Mouse (Mus musculus): ENCODE results near the gene Selenoo. TPM values are rescaled to one million over a fixed set of nuclear protein-coding genes. Genes with fewer than 3 reads are reported as not detected.

Selenoo gene
- polyA plus RNA-seq, 1 experiment from 2014 or later, result 27.2 TPM

DNA sequence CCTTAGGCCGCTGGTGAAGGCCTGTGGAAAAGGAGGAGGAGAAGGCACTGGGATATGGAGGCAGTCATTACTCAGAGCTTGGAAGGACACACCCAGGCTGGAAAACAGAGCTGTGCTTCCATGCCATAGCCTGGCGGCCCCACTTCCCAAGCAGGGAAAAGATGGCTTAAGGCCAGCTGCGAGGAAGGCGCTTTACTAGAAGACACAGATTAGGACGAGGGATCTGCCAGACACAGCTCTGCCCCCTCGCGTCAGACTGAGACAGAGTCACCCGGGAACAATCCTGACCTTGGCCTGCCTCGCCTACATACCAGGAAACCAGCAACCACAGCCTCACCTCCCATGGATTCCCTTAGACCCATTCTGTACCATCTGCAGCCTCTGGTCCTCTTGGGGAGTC is 21.3 kb downstream of the Selenoo start:
- no peak for ATAC-seq (ENCODE audit: low FRiP score, low read depth)
- H3K36me3 ChIP-seq, result peaks cover 91% of the 10 kb centered on the region

DNA sequence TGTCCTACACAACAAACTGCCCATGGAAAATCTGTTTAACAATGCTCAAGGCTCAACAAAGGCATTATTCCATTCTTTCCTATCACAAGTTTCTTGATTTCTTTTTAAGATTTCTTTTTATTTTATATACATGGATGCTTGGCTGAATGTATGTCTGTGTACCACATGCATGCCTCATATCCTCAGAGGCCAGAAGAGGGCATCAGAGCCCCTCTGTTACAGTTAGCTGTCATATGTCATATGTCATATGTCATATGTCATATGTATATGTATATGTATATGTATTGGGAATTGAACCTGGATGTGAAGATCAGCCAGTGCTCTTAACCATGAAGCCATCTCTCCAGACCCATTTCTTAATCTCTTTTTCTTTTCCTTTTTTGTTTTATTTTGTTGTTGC is 29.1 kb downstream of the Selenoo start:
- Histone ChIP-seq H3K9me3 (no peaks in the 10 kb centered on the region), H3K27ac (no peak overlapping the region), H3K4me1 (peaks cover 27% of the 10 kb centered on the region), H3K36me3 (peaks cover 45% of the 10 kb centered on the region), H3K27me3 (replicated peaks) (no peaks in the 10 kb centered on the region), H3K4me3 (no peak overlapping the region), H3K4me2 (replicated peaks) (no peak overlapping the region), H3K9ac (no peak overlapping the region)
- no peak for ATAC-seq (ENCODE audit: low FRiP score, low read depth)

More for the DNA sequence above, 21.3 kb downstream of the Selenoo start:
- WGBS, result 87% methylated on average over 9 of the region's 9 CpGs
- H3K27ac ChIP-seq, result no peak overlapping the region
- H3K9ac ChIP-seq, result no peak overlapping the region
- no peak overlapping the region for H3K4me2 ChIP-seq (replicated peaks)
- H3K4me1 ChIP-seq, result no peaks in the 10 kb centered on the region
- no peaks in the 10 kb centered on the region for H3K27me3 ChIP-seq (replicated peaks)
- no peaks in the 10 kb centered on the region for H3K9me3 ChIP-seq
- H3K4me3 ChIP-seq, result no peak overlapping the region

DNA sequence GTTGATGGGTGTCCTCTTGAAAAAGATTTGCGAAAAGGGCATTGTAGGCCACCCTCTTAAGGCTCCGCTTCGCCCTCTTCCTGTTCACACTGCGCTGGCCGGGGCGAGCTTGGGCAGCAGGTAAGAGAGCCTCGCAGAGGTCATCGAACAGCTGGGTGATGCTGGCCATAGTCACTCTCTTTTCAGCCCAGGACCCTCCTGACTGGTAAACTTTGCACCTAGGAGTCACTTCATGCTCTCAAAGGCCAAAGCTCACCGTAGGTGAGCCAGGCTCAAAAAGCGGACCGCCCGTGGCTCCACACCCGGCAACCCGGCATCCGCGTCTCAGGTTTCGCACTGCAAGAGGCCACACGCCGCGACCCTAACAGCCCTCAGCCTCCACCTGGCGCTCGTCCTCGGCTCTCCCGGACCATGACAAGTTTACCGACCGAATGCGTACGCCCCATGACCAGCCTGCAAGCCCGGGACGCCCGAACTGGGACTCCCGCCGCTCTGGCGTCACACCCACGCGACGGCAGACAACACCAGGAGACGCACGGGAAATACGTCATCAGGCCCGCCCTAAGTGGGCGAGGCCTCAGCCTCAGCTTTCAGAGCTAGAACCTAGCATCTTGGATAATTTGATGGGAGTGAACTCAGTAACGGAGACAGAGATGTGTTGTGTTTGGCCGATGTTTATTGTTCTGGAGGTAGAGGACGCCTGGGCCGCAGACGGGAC is 33.9 kb downstream of the Selenoo start, which contains the start of gene Tubgcp6:
TSS of gene Tubgcp6 (minus strand) at position 464 of the 718 bp plus-strand sequence.
- no peaks in the 10 kb centered on the region for H3K27me3 ChIP-seq (replicated peaks)
- peaks cover 6% of the 10 kb centered on the region; the same call in 1 of the 2 replicates for H3K36me3 ChIP-seq
- WGBS, result under 1% methylated on average over 47 of the region's 47 CpGs
- peak within 1 kb of the TSS; percentile 74 for H3K4me3 ChIP-seq
- ATAC-seq (ENCODE audit: low FRiP score, low read depth), result peak; percentile 78
- peak within 1 kb of the TSS; percentile 95 for H3K4me2 ChIP-seq (replicated peaks)
- peak within 1 kb of the TSS; percentile 51; the same call in 1 of the 2 replicates for H3K27ac ChIP-seq
- H3K9ac ChIP-seq, result peak within 1 kb of the TSS; percentile 76
- H3K4me1 ChIP-seq, result peaks cover 42% of the 10 kb centered on the region
- H3K9me3 ChIP-seq, result no peaks in the 10 kb centered on the region

DNA sequence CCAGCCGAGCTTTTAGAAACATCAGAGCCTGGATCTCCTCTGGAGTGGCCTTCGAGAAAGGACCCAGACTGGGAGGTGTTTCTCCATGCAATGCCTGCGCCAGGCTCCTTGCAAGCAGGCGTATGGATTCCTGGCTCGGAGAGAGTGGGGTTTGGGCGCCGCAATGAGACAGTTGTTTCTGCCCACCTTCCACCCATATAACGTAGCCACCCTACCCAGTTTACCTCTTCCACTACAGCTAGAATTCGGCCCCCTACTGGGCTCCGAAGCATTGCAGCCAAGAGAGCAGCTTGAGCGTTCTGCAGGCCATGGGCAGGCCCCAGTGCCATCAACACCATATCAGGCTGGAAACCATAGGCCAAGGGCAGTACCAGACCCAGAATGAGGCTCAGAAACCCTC is 34.7 kb downstream of the Selenoo start:
- no peaks in the 10 kb centered on the region for H3K9me3 ChIP-seq
- WGBS, result 31% methylated on average over 11 of the region's 11 CpGs
- peak overlapping the region; percentile 76 for H3K9ac ChIP-seq
- H3K4me3 ChIP-seq, result peak overlapping the region; percentile 74
- H3K36me3 ChIP-seq, result peaks cover 3% of the 10 kb centered on the region; the same call in 1 of the 2 replicates
- peak overlapping the region; percentile 95 for H3K4me2 ChIP-seq (replicated peaks)
- H3K27ac ChIP-seq, result peak overlapping the region; percentile 51; the same call in 1 of the 2 replicates
- 0 out of 2 replicates have a peak, but pooled peaks have one; percentile 5 for ATAC-seq (ENCODE audit: low FRiP score, low read depth)
- H3K27me3 ChIP-seq (replicated peaks), result no peaks in the 10 kb centered on the region
- H3K4me1 ChIP-seq, result peaks cover 46% of the 10 kb centered on the region

DNA sequence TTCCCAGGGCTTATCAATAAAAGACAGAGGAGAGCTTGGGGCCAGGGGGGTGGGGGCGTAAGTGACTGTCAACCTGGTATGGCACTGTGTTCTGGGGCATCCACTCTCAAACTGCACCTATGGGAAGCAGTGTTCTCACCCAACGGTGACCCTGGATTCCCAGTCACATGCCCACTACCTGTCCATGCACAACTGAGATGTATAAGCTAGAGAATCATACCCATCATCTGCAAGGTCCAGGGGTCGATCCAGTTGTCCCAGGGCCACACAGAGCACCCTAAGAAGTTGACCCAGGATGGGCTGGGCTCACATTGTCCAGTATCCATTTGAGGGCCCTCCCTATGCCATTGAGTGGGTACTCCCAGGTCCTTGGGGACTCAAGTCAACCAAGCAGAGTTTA is 35.4 kb downstream of the Selenoo start:
- no peaks in the 10 kb centered on the region; the same call in 1 of the 2 replicates for H3K36me3 ChIP-seq
- H3K4me3 ChIP-seq, result no peak overlapping the region
- no peaks in the 10 kb centered on the region for H3K27me3 ChIP-seq (replicated peaks)
- peaks cover 50% of the 10 kb centered on the region for H3K4me1 ChIP-seq
- peak overlapping the region; percentile 95; the same call in 1 of the 2 replicates for H3K4me2 ChIP-seq (replicated peaks)
- ATAC-seq (ENCODE audit: low FRiP score, low read depth), result no peak
- no peak overlapping the region for H3K27ac ChIP-seq
- H3K9ac ChIP-seq, result no peak overlapping the region; the same call in 1 of the 2 replicates
- WGBS, result 92% methylated on average over 3 of the region's 3 CpGs
- no peaks in the 10 kb centered on the region for H3K9me3 ChIP-seq

DNA sequence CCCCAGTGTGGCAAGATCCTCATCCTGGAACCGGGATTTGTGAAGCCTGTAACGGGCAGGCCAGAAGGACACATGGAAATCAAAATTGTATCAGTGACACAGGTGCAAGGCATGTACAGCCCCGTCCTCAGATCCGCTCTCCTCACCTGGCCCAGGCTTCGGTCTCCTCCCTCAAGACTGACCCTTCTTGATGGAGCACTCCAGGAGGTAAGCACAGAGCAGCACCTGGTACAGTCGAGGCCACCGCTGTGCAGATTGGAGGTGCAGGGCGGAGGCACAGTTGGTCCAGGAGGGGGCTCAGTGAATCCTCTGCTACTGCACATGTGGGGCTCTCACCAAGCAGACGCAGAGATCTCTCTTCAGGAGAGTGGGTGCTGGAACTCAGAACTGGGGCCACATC is 36.5 kb downstream of the Selenoo start:
- ATAC-seq (ENCODE audit: low FRiP score, low read depth), result no peak
- Histone ChIP-seq H3K9me3 (no peaks in the 10 kb centered on the region), H3K27me3 (replicated peaks) (no peaks in the 10 kb centered on the region), H3K27ac (no peak overlapping the region), H3K4me1 (peaks cover 42% of the 10 kb centered on the region), H3K4me3 (no peak overlapping the region), H3K4me2 (replicated peaks) (no peak overlapping the region), H3K9ac (no peak overlapping the region), H3K36me3 (peaks cover 2% of the 10 kb centered on the region; the same call in 1 of the 2 replicates)
- WGBS, result 94% methylated on average over 9 of the region's 9 CpGs

DNA sequence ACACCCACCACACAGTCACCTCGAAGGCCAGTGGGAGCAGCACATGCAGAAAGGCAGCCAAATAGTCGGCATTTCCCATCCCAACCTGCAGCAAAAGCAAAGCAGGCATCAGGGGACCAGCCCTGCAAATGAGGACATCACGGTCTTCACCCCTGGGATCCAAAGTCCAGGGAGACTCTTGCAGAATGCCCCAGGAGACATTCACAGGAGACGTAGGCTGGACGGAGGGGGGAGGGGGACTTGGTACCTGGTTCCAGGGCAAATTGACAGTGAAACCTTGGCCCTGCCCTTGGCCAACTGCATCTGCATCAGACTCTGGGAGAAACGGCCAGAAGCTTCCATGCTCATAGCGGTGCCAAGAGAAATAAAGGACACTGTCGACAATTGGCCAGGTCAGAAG is 37.7 kb downstream of the Selenoo start:
- H3K27ac ChIP-seq, result no peak overlapping the region
- no peak overlapping the region for H3K4me3 ChIP-seq
- H3K4me2 ChIP-seq (replicated peaks), result no peak overlapping the region
- peaks cover 32% of the 10 kb centered on the region for H3K4me1 ChIP-seq
- H3K27me3 ChIP-seq (replicated peaks), result no peaks in the 10 kb centered on the region
- 89% methylated on average over 8 of the region's 8 CpGs for WGBS
- no peak for ATAC-seq (ENCODE audit: low FRiP score, low read depth)
- H3K36me3 ChIP-seq, result peaks cover 6% of the 10 kb centered on the region; the same call in 1 of the 2 replicates
- H3K9ac ChIP-seq, result no peak overlapping the region
- no peaks in the 10 kb centered on the region for H3K9me3 ChIP-seq

DNA sequence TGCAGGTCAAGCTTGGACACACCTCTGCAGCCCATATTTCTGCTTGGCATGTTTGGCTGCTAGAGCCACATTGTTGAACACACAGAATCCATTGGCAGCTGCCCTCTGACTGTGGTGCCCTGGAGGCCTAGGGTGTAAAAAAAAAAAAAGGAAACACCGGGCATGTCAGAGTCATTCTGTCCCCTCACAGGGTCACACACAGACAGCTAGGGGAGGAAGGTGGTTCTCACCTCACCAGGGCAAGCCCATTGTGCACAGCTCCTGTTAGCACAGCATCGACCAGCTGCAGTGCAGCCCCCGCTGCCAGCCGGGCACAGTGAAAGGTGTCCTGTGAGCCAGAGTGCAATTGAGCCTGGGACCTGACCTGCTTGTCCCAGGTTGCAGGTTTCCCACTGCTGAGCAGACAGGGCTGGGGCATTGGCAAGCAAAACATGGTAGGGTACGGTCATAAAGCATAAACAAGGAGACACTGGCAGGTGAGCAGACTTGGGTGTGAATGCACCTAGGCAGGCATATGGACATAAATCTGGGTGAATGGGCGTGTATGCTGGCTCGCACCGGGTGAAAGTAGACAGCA is 38.6 kb downstream of the Selenoo start:
- Histone ChIP-seq H3K27ac (no peak overlapping the region), H3K9ac (peak overlapping the region; percentile 66), H3K36me3 (peaks cover 10% of the 10 kb centered on the region), H3K4me3 (peak overlapping the region; percentile 45), H3K27me3 (replicated peaks) (no peaks in the 10 kb centered on the region), H3K4me1 (peaks cover 24% of the 10 kb centered on the region), H3K4me2 (replicated peaks) (peak overlapping the region; percentile 78), H3K9me3 (no peaks in the 10 kb centered on the region)
- 81% methylated on average over 8 of the region's 8 CpGs for WGBS
- no peak for ATAC-seq (ENCODE audit: low FRiP score, low read depth)

DNA sequence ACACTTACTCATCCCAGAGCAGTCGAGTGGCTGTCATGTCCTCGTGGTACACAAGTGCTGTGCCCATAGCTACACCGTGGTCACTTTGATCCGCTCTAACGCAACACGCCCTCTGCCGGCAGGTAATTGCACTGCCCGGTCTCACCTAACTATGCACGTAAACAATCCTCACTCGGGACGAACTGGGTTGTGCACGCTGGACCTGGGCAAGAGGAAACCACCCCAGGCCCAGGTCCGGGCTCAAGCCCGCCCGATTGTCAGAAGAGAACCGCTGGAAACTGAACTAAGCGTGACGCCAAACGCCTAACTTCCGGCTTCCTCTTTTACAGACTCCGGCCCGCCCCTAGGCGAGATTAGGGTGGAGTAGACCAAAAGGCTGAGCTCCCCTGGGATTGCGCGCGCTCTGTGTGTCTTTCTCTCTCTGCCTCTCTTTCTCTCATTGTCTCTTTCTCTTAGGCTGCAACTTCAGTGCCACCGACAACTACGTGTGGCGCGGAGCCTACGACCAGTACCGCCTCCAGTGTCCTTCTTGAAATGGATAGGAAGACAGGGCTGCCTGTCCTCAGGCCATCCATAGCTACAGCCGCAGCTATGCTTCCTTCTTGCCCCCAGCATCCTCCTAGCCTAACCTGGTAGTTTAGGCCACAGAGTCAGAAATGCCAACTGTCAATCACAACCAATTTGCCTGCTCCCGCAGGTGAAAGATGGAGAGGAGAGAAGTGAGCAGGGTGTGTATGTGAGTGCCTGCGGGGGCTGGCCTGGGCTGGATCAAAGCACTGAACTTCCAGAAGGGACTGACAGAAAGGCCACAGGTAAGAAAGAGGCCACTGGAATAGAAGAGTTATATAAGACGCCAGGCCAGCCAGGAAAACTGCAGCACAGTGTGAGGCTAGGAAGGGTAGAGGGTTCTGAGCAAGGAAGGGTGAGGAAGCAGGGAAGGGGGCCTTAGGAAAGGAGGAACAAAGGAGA is 39.8 kb downstream of the Selenoo start, which contains the start of gene Hdac10:
TSS of gene Hdac10 (minus strand) at position 319 of the 969 bp plus-strand sequence.
- Histone ChIP-seq H3K4me1 (peaks cover 19% of the 10 kb centered on the region), H3K4me2 (replicated peaks) (peak within 1 kb of the TSS; percentile 78), H3K36me3 (peaks cover 13% of the 10 kb centered on the region), H3K4me3 (peak within 1 kb of the TSS; percentile 45), H3K9ac (peak within 1 kb of the TSS; percentile 66), H3K27me3 (replicated peaks) (no peaks in the 10 kb centered on the region), H3K27ac (peak within 1 kb of the TSS; percentile 57; the same call in 1 of the 2 replicates), H3K9me3 (no peaks in the 10 kb centered on the region)
- ATAC-seq (ENCODE audit: low FRiP score, low read depth), result peak; percentile 90
- 4% methylated on average over 36 of the region's 36 CpGs for WGBS

DNA sequence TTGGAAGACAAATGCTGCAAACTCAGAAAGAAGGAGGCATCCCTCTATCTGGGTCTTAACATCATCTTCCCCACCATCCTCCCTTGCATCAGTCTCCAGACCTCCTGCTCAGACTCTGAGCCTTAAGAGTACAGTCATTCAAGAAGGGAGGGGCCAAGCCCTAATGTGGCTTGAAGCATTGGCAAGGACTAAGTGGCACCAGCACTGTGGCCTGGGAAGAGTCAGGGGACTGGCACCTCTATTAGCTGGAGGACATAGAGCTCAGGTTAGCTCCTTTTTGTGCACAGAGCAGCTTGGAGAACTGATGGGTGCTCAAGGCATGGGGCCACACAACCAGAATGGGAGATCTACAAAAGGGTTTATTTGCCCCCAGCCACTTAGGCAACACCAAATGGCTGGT is 41.4 kb downstream of the Selenoo start:
- Histone ChIP-seq H3K9ac (no peak overlapping the region), H3K27ac (no peak overlapping the region), H3K4me1 (peaks cover 13% of the 10 kb centered on the region), H3K27me3 (replicated peaks) (no peaks in the 10 kb centered on the region), H3K36me3 (peaks cover 18% of the 10 kb centered on the region), H3K4me3 (no peak overlapping the region), H3K9me3 (no peaks in the 10 kb centered on the region), H3K4me2 (replicated peaks) (no peak overlapping the region)
- no peak for ATAC-seq (ENCODE audit: low FRiP score, low read depth)

DNA sequence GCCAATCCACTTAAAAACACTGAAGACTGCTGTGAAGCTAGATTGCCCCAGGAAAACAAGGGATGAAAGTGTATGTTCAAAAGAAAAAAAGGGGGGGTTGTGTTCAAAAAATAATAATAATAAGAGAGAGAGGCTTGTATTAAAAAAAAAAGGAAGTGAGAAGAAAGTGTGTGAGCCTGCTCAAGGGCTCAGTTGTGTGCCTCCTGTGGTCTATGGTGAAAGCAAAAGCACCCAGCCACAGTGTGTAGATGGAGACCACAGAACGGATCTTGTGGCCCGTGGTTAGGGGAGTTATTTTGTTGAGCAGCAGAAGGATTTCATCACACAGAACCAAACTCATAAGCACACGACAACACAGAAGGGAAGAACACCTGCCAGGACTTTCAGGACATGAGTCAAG is 42.4 kb downstream of the Selenoo start:
- Histone ChIP-seq H3K4me3 (no peak overlapping the region), H3K36me3 (peaks cover 18% of the 10 kb centered on the region), H3K27ac (no peak overlapping the region), H3K9me3 (no peaks in the 10 kb centered on the region), H3K4me2 (replicated peaks) (no peak overlapping the region), H3K27me3 (replicated peaks) (no peaks in the 10 kb centered on the region), H3K9ac (no peak overlapping the region), H3K4me1 (peaks cover 13% of the 10 kb centered on the region)
- 88% methylated on average over 3 of the region's 3 CpGs for WGBS
- no peak for ATAC-seq (ENCODE audit: low FRiP score, low read depth)
